Mouse (Mus musculus) heart, adult 2 months (tissue): ENCODE measurements at regions not wholly inside any gene's neighbourhood (a gene's known extent, or its start where the extent isn't known, plus 50 kb on each side); places are given as distances from the start of the nearest gene placed in this dataset.

Experiments used
- CTCF ChIP-seq: fragments of 200-600 bp; IDR thresholded peaks from 2 replicates; pipeline ENCODE4 v1.8.1; 2022; ENCODE audit warnings: antibody characterized with exemption, mild to moderate bottlenecking, moderate library complexity
- POLR2A ChIP-seq: fragments of 200-500 bp; IDR thresholded peaks from 2 replicates; pipeline ENCODE4 v1.6.1; 2011; ENCODE audit warnings: mild to moderate bottlenecking, low read depth, low read length, control low read depth; ENCODE audit not compliant: insufficient read depth

- TF ChIP-seq CTCF: no peak
- TF ChIP-seq POLR2A: no peak
Measured at GRCm38 (mm10) chr12:16136214-16136671, 319.5 kb upstream of the Trib2 start.
